Mouse (Mus musculus) G1E (cell line): Measurements from ENCODE around the gene Micu1.

Experiments
- CTCF ChIP-seq: IDR thresholded peaks from 2 replicates; pipeline ENCODE4 v1.5.1; 2012; ENCODE audit warnings: low read depth, low read length, inconsistent platforms, mixed read lengths
- GATA1 ChIP-seq: IDR thresholded peaks from 2 replicates; pipeline ENCODE4 v1.6.1; 2012; ENCODE audit warnings: borderline replicate concordance, low read length, inconsistent platforms, mixed read lengths

GRCm38 (mm10) chr10:59724634-59725033, 22.4 kb downstream of the Micu1 start:
- no peak for TF ChIP-seq CTCF
- TF ChIP-seq GATA1, result no peak
